Mouse (Mus musculus): ENCODE data around the gene Tspan32. TPM values are rescaled to one million over a fixed set of nuclear protein-coding genes. Genes with fewer than 3 reads are reported as not detected.

Gene Tspan32
- total RNA-seq, 1 experiment from 2014 or later: 119 TPM

GRCm38 (mm10) chr7:143051316-143051715 lies 46.5 kb downstream of the Tspan32 start:
- no peak for ATAC-seq (replicated peaks; ENCODE audit: low read depth, poor library complexity, severe bottlenecking)

DNA sequence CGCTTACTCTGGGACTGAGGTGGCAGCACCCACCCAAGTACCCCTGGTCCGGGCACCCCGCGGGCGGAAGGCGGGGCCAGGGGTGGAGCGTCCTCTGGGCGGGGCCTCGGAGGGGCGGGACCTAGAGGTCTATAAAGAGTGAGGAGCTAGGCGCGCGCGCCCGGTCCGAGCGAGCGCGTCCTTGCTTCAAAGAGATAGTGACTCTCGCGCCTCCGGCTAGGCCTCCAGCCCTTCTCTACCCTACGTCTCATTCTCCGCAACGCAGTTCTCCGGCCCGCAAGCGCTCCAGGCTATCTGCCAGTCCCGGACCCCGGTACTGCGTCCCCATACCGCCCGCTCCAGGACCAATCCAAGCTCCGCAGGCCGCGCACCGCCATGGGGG lies 47.8 kb downstream of the Tspan32 start, which contains the start of gene Cd81:
Gene Cd81, plus strand, starts transcription at position 114 of the 382 bp plus-strand sequence.
- peak; percentile 63 for ATAC-seq (replicated peaks; ENCODE audit: low read depth, poor library complexity, severe bottlenecking)

DNA sequence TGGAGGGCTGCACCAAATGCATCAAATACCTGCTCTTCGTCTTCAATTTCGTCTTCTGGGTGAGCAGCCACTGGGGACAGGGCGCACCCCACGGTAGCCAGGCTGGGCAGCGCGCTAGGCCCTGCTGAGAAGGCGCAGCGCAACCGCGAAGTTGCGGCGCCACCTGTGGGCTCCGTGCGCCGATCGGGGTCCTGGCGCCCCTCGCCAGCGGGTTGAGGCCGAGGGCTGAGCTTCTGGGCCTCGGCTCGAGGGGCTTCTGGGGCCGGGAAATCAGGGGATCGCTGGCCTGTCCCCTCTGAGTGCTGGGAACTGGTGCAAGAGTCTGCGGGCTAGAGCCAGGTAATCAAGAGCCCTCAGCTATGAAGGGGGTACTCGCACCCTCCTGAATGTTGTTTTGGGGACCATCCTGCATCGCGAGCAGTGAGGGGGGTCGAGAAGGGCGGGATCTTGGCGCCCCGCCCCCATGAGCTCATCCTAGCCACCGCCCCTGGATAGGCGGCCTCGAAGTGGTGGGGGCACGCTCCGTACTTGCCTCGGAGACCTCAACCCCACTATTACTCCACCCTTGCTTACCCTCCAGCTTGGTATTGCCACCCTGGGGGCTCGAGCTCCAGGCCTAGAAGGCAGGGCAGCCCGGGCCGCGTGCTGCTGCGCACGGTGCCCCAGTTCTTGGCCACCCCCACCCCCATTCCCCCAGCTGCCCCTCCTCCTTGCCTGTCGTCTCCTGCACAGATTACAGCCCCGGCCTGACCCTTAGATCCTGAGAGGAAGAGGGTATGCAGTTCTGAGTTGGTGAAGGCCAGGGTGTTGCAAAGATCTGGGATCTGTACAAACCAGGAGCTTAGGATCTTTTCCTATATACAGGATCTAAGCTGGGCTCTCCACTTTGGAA lies 48.4 kb downstream of the Tspan32 start:
- ATAC-seq (replicated peaks; ENCODE audit: low read depth, poor library complexity, severe bottlenecking): peak; percentile 9

GRCm38 (mm10) chr7:143053961-143054611 lies 49.2 kb downstream of the Tspan32 start:
- ATAC-seq (replicated peaks; ENCODE audit: low read depth, poor library complexity, severe bottlenecking): no peak

DNA sequence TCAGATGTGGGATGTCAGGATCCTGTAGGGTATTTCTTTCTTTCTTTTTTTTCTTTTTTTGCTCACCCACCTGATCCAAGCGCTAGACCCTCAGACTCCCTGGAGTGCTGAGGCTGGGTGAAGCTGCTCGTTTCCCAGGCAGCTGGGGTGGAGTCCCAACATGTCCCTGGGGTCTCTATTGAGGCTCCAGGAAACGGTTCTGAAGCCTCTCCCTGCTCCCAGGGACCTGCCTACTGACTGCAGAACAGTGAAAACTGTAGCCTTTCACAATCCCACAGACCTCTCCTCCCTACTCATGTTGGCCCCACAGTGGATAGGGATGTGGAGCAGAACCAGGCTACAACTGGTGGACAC lies 49.7 kb downstream of the Tspan32 start:
- ATAC-seq (replicated peaks; ENCODE audit: low read depth, poor library complexity, severe bottlenecking): no peak

DNA sequence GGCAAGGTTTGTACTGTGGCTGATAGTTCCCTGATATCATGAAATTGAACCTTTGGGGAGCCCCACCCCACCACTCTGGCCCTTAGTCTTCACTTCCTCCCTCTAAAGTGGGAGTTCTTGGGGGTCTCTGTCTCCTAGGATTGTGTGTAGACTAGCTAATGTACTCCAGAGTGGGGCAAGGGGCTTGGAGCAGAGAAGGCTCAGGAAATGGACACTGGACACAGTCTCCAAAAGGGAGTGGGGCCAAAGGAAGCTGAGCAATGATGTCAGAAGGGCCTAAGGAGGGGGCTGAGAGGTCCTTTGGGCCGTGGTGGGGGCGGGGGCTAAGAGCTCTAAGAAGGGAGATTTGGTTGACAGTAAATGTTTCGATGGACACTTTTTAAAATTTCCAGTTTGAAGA lies 50.2 kb downstream of the Tspan32 start:
- no peak for ATAC-seq (replicated peaks; ENCODE audit: low read depth, poor library complexity, severe bottlenecking)

DNA sequence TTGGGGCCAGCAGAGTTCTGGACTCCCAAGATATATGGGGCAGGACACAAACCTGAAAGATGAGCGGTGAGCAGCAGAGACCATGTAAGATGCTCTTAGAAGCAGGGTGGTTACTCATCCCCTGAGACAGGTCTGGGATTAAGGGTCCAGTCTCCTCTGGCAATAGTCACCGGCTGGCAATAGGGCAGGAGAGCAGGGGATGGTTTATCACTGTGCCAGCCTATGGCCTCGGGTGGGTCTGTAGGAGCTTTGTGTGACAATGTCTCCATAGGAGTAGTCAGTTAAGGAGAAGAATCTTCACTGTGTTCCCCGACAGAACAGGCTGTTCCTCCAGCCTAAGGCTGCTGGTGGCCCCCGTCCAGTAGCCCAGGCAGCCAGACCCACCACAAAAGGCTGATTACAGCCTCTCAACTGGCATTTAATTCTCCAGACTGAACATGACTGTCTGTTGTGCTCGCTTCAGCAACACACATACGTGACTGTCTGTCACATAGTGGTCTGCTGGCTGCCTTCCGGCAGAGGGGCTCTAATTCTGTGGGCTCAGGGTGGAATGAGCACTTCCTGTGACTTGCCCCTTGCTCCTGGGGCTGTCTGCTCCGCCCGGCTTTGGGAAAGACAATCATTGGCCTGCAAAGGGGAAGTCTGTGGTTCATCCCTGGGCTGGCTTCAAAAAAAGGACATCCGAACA lies 50.8 kb downstream of the Tspan32 start:
- peak; percentile 37 for ATAC-seq (replicated peaks; ENCODE audit: low read depth, poor library complexity, severe bottlenecking)

GRCm38 (mm10) chr7:143057023-143057422 lies 52.2 kb downstream of the Tspan32 start:
- ATAC-seq (replicated peaks; ENCODE audit: low read depth, poor library complexity, severe bottlenecking): no peak

GRCm38 (mm10) chr7:143057667-143058220 lies 52.9 kb downstream of the Tspan32 start:
- peak; percentile 19 for ATAC-seq (replicated peaks; ENCODE audit: low read depth, poor library complexity, severe bottlenecking)

DNA sequence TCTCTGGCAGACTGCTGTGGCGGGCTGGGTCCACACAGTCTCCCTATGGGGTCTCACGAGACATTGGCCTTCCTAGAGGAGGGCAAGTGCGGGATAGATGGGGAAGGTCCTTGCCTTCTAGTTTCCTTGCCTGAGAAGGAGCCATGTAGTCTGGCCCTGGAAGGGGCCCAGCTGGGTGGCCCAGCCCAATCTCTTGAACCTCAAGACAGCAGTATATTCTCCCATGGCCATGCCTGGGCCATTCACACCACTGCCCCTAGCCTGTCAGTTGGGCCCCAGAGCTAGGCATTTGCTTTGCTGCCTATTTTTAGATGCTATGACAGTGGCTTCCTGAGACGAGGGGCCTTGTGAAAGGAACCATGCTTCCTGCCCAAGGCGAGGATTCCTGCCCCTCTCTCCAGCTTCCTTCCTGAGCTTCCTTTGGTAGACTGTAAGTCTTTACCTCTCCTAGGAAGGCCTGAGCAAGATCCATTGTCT lies 53.4 kb downstream of the Tspan32 start:
- peak; percentile 6; the same call in 1 of the 2 replicates for ATAC-seq (replicated peaks; ENCODE audit: low read depth, poor library complexity, severe bottlenecking)

GRCm38 (mm10) chr7:143059202-143059870 lies 54.5 kb downstream of the Tspan32 start:
- peak; percentile 11; the same call in 1 of the 2 replicates for ATAC-seq (replicated peaks; ENCODE audit: low read depth, poor library complexity, severe bottlenecking)

DNA sequence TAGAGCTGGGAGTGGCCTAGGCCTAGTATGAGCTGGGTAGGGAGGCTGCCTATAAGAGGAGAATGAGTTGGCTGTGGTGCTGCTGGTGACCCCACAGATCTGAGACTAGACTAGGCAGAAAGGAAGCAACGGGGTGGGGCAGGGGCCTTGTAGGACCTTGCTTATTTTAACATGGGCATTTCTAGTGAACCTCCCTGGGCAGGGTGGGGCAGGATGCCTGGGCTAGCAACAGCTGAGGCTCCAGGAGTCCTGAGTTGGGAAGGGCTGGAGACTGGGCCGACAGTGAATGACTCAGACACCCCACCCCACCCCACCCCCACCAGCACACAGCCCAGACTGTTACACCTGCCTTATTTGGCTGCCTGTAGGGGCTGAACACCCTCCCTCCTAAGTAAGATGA lies 57.9 kb downstream of the Tspan32 start:
- ATAC-seq (replicated peaks; ENCODE audit: low read depth, poor library complexity, severe bottlenecking): no peak

DNA sequence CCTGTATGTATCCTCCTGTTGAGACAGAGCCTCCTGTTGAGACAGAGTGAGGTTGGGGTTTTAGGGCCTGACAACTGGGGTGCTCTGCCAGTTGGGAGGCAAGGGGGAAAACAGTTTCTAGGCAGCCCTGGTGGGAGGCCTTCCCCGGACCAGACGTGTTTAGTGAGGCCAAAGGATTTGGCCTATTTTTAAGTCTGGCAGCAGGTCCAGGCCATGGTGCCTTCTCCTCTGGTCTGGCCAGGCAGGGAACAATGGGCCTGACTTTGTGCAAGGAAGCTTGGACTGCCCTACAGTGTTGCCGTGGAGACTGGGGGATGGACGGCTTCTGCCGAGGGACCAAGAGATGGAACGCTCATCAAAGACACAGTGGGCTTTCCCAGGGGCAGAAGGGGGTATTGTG lies 59.4 kb downstream of the Tspan32 start:
- ATAC-seq (replicated peaks; ENCODE audit: low read depth, poor library complexity, severe bottlenecking): no peak

- no peak for ATAC-seq (replicated peaks; ENCODE audit: low read depth, poor library complexity, severe bottlenecking)
Observed at GRCm38 (mm10) chr7:143065692-143066091, 60.8 kb downstream of the Tspan32 start.

GRCm38 (mm10) chr7:143067469-143067868 lies 62.6 kb downstream of the Tspan32 start:
- no peak for ATAC-seq (replicated peaks; ENCODE audit: low read depth, poor library complexity, severe bottlenecking)

GRCm38 (mm10) chr7:143067897-143068296 lies 63.1 kb downstream of the Tspan32 start:
- no peak for ATAC-seq (replicated peaks; ENCODE audit: low read depth, poor library complexity, severe bottlenecking)

- ATAC-seq (replicated peaks; ENCODE audit: low read depth, poor library complexity, severe bottlenecking): no peak
Observed at GRCm38 (mm10) chr7:143068316-143068881, 63.6 kb downstream of the Tspan32 start.

DNA sequence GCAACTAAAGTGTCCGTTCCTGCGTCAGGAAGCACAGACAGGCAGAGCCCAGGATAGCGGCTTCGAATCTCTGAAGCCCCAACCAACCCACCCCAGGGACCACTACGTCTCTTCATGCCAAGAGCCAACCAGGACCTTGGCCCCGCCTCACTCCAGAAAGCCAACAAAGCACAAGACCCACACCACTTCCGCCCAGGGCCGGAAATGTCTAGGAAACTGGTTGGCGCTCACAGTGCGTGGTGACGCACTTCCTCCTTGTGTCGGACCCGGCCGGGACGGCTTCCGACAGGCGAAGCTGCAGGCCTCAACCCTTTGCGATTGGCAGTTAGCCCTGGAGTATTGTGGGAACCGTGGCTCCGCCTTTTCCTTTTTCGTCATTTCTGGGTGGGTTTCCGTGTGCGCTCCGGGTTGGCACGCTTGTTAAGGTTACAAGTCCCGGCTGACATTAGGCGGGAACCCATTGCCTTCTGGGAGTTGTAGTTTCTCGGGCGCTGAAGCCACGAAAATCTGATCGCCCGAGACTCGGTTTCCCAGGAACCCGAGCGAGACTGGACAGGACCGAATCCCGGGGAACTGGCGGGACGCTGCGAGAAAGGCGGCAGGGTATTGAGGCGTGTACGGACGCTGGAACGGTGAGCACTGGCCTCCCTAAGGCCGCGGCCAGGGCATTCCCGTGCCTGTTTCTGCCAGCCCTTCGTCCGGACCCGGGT lies 64.2 kb downstream of the Tspan32 start, which contains the start of gene Tssc4:
Gene Tssc4, plus strand, starts transcription at position 368 of the 710 bp plus-strand sequence.
- peak; percentile 83 for ATAC-seq (replicated peaks; ENCODE audit: low read depth, poor library complexity, severe bottlenecking)

Measured in common myeloid progenitor, adult 5-6 weeks (primary cell).